Mouse (Mus musculus) stomach, embryonic 14.5 days (tissue): ENCODE data around the gene Il4ra. TPM values are rescaled to one million over a fixed set of nuclear protein-coding genes. Genes with fewer than 3 reads are reported as not detected.

ENCODE experiments used
- ATAC-seq: fragments of 200-750 bp; cut with Nextera tagmentation; 2 replicates; pipeline ENCODE4 v1.8.0; 2017; ENCODE audit warnings: low read depth, moderate TSS enrichment; ENCODE audit not compliant: insufficient number of reproducible peaks, insufficient read depth, low FRiP score
- H3K27ac ChIP-seq: fragments of 300-500 bp; sonication (generic); 2 replicates; pipeline ENCODE4 v1.5.1; 2014; ENCODE audit warnings: mild to moderate bottlenecking, low read length, moderate library complexity, mixed read lengths
- H3K27me3 ChIP-seq: fragments of 300-500 bp; sonication (generic); 2 replicates; pipeline ENCODE4 v1.6.1; 2014; ENCODE audit warnings: low read length, control low read depth, mixed read lengths; ENCODE audit not compliant: control insufficient read depth, insufficient read depth
- H3K36me3 ChIP-seq: fragments of 300-500 bp; sonication (generic); 2 replicates; pipeline ENCODE4 v1.6.1; 2014; ENCODE audit warnings: mild to moderate bottlenecking, control low read depth, low read length, moderate library complexity, mixed read lengths; ENCODE audit not compliant: control insufficient read depth, insufficient read depth
- H3K4me1 ChIP-seq: fragments of 300-500 bp; sonication (generic); 2 replicates; pipeline ENCODE4 v1.6.1; 2014; ENCODE audit warnings: low read length, control low read depth, mixed read lengths; ENCODE audit not compliant: control insufficient read depth, insufficient read depth
- H3K4me2 ChIP-seq: fragments of 300-500 bp; sonication (generic); replicated peaks from 2 replicates; pipeline ENCODE4 v1.6.1; 2014; ENCODE audit warnings: low read depth, low read length, control low read depth
- H3K4me3 ChIP-seq: fragments of 300-500 bp; sonication (generic); 2 replicates; pipeline ENCODE4 v1.5.1; 2014; ENCODE audit warnings: low read depth, low read length, control low read depth
- H3K9ac ChIP-seq: fragments of 300-500 bp; sonication (generic); replicated peaks from 2 replicates; pipeline ENCODE4 v1.6.1; 2014; ENCODE audit warnings: low read depth, mild to moderate bottlenecking, control low read depth, low read length, moderate library complexity, mixed read lengths
- H3K9me3 ChIP-seq: fragments of 300-500 bp; sonication (generic); 2 replicates; pipeline ENCODE4 v1.6.1; 2016; ENCODE audit warnings: low read depth, low read length, control low read depth; ENCODE audit not compliant: control insufficient read depth
- WGBS: fragments of 180-500 bp; shearing (Covaris S2); extraction: QIAGEN DNeasy Blood & Tissue Kit; methylation state at CpG from one replicate; pipeline ENCODE4 v1.1.7; 2014; 5-methylcytosine and 5-hydroxymethylcytosine counted together
- polyA plus RNA-seq: library from polyadenylated mRNA; unstranded; fragments of >200 nt; fragmentation: Nextera tagmentation; extraction: Ambion mirVana; gene quantifications from 2 replicates; pipeline ENCODE4 v1.2.1, GENCODE M21; 2014

Il4ra gene
- polyA plus RNA-seq, 1 experiment from 2014 or later = 6.3 TPM

DNA sequence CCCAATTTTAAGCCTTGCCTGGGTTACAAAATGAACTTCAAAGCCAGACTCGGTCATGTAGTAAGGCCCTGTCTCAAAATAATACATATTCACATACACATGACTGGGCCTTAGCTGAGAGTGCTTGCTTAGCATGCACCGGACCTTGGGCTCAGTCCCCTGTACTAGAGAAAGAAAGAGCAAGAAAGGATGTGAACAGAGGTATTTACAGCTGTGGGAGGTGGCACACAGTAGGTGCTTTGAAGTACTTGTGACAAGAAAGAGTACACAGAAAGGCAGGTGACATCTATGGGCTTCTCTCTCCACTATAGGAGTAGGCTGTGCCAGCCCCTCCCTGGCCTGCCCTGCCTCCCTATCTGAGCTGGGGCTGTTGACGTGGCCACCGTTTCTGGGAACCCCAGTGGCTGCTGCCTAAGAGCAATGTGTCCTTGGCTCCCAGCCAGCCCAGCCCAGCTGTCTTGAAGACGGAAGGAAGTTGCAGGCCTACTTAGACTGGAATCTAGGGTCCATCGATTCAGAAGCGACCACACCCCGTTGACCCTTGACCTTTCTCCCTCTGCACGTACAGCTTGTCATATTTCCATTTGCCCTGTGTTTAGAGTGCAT is 9.3 kb downstream of the Il4ra start:
- no peak overlapping the region for H3K4me3 ChIP-seq
- H3K4me1 ChIP-seq = peaks cover 8% of the 10 kb centered on the region
- H3K27ac ChIP-seq = no peak overlapping the region
- H3K27me3 ChIP-seq = no peaks in the 10 kb centered on the region
- H3K36me3 ChIP-seq = no peaks in the 10 kb centered on the region
- H3K9ac ChIP-seq = no peak overlapping the region
- no peak overlapping the region for H3K4me2 ChIP-seq
- no peaks in the 10 kb centered on the region for H3K9me3 ChIP-seq
- 37% methylated on average over 9 of the region's 9 CpGs for WGBS
- ATAC-seq = peak; percentile 71; the same call in 1 of the 2 replicates

DNA sequence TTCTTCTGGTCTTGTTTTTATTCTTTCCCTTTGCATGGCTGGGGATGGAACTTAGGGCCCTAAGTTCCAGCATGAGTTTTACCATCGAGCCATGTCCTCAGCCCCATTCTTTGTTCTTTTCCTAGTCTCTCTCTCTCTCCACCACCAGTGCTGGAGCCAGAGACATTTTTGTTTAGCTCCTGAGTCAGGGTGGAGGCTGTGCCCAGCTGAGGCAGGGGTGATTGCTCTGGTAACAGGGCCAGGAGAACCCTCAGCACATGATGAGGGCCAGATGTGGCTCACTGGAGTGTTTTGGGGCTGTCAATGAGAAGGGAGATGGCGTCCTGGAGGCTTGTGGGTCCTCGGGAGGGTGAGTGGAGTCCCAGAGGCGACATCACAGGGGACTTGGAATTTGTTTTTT is 10.5 kb downstream of the Il4ra start:
- Histone ChIP-seq H3K9me3 (no peaks in the 10 kb centered on the region), H3K36me3 (no peaks in the 10 kb centered on the region), H3K4me2 (no peak overlapping the region), H3K4me3 (no peak overlapping the region), H3K4me1 (peaks cover 10% of the 10 kb centered on the region), H3K27me3 (no peaks in the 10 kb centered on the region), H3K9ac (no peak overlapping the region), H3K27ac (no peak overlapping the region)
- 54% methylated on average over 4 of the region's 4 CpGs for WGBS
- ATAC-seq = no peak

DNA sequence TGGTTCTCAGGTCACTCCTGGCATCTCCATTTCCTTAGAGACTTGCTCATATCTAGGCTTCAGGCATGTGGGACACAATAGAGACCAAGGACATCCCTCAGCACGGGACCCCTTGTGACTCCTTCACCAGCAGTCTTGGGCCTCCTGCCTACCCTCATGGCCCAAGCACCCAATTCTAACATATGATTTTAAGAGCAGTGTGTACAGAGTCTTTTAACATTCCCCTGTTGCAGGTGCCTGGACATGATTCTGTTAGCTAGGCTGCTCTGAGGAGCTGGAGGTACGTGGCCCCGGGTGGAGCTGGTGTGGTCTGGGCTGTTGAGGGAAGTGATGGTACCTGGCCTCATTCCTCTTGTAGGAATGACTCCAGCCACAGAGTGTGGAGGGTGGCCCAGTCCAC is 11.2 kb downstream of the Il4ra start:
- H3K4me1 ChIP-seq = peaks cover 10% of the 10 kb centered on the region
- H3K9ac ChIP-seq = no peak overlapping the region
- H3K4me3 ChIP-seq = no peak overlapping the region
- WGBS = 77% methylated on average over 3 of the region's 3 CpGs
- H3K27me3 ChIP-seq = no peaks in the 10 kb centered on the region
- no peak for ATAC-seq
- H3K4me2 ChIP-seq = no peak overlapping the region
- H3K27ac ChIP-seq = no peak overlapping the region
- no peaks in the 10 kb centered on the region for H3K9me3 ChIP-seq
- no peaks in the 10 kb centered on the region for H3K36me3 ChIP-seq

DNA sequence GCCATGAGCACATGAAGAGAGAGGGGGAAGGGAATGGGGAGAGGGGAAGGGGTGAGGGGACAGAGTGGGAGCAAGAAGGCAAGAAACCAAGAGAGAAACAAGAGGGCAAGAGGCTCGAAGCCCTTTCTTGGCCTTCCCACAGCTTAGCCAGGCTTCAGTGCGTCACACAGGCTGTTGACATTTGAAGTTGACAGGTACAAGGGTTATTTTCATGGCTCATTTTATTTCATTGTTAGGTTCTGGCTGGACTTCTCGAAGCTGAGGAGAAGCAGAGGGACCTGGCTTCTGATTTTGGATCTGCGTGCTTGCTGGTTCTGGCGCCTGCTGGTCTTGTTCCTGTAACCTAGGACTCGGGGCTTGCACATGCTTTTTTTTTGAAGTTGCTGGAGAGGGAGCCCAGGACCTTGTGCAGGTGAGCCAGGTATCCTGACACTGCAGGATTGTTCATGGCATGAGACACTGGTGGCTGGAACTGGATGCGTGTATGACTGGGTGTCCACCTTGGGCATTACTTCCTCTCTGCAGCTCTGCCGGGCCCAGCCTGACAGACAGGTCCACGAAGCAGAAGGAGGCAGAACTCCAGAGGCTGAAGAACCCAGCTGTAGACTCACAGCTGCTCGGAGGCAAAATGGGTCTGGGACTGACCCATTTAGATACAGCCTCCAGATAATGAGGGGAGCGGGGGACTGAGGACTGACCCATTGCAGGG is 12.6 kb downstream of the Il4ra start:
- no peaks in the 10 kb centered on the region for H3K36me3 ChIP-seq
- H3K9me3 ChIP-seq = no peaks in the 10 kb centered on the region
- no peak overlapping the region for H3K27ac ChIP-seq
- H3K4me1 ChIP-seq = peaks cover 10% of the 10 kb centered on the region
- H3K9ac ChIP-seq = no peak overlapping the region
- WGBS = 74% methylated on average over 11 of the region's 11 CpGs
- no peak overlapping the region for H3K4me3 ChIP-seq
- H3K27me3 ChIP-seq = no peaks in the 10 kb centered on the region
- H3K4me2 ChIP-seq = no peak overlapping the region
- ATAC-seq = no peak

DNA sequence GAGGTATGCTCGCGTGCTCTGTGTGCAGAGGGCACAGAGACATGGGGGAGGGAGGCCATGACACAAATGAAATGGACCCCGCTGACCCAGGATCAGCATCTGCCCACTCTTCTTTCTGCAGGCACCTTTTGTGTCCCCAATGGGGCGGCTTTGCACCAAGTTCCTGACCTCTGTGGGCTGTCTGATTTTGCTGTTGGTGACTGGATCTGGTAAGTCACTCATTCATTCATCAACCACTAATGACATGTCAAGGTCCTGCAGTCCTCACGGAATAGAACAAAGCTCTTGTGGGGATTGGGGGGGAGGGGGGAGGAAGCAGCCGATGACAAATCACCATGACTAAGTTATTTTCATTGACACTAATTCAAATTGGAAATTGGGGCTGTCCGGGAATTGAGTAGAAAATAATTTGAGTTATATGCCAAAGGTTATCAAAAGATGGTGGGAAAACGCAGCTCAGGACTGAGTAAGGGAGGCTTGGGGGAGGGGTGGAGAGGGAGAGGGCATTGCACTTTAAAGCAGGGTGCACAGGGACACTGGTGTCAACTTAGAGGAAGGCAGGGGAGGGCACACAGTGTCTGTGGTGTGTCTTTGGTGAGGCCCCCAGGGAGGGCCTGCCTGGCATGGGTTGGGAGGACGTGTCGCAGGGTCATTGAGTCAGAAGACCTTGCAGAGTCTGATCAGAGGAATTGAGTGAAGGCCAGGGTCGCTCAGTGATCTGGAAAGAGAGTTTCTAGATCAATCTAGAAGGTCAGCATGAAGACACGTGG is 13.8 kb downstream of the Il4ra start:
- Histone ChIP-seq H3K4me2 (no peak overlapping the region), H3K4me1 (peaks cover 10% of the 10 kb centered on the region), H3K9ac (no peak overlapping the region), H3K4me3 (no peak overlapping the region), H3K27me3 (no peaks in the 10 kb centered on the region), H3K36me3 (no peaks in the 10 kb centered on the region), H3K9me3 (no peaks in the 10 kb centered on the region), H3K27ac (no peak overlapping the region)
- whole genome bisulfite sequencing = 55% methylated on average over 12 of the region's 12 CpGs
- no peak for ATAC-seq

DNA sequence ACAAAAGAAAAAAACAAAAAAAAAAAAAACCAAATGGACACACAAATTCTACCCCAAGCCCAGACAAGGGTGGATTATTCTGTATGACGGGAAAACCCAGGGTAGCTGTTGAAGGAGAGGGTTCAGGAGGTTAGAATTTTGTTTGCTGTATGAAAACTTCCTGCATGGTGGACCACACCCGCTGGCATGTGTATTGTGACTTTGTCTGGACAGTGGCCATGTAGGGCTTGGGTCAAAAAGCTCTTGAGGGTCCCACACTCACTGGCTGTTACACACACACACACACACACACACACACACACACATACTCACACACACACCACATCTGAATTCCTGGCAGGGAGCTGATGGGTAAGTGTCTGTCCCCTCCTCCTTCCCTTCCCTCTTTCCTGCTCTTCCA is 14.5 kb downstream of the Il4ra start:
- Histone ChIP-seq H3K4me3 (no peak overlapping the region), H3K36me3 (no peaks in the 10 kb centered on the region), H3K27me3 (no peaks in the 10 kb centered on the region), H3K9me3 (no peaks in the 10 kb centered on the region), H3K27ac (no peak overlapping the region), H3K4me2 (no peak overlapping the region), H3K4me1 (peaks cover 4% of the 10 kb centered on the region), H3K9ac (no peak overlapping the region)
- no peak for ATAC-seq
- 59% methylated on average over 2 of the region's 2 CpGs for WGBS

DNA sequence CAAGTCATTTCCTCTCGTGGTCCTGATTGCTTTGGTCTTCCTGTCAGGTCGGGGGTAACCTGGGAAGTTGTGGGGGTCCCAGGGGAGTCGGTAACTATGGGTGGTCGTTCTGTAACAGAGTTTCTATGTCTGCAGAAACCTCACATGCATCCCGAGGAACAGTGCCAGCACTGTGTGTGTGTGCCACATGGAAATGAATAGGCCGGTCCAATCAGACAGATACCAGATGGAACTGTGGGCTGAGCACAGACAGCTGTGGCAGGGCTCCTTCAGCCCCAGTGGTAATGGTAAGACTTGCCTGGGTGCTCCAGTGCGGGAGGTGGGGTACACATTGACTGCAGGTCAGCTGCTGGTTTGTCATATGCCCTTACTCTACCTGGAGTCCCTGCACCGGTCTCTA is 17.0 kb downstream of the Il4ra start:
- WGBS = 83% methylated on average over 8 of the region's 8 CpGs
- ATAC-seq = no peak
- H3K4me2 ChIP-seq = no peak overlapping the region
- H3K9ac ChIP-seq = no peak overlapping the region
- H3K4me1 ChIP-seq = peaks cover 3% of the 10 kb centered on the region; the same call in 1 of the 2 replicates
- no peaks in the 10 kb centered on the region for H3K36me3 ChIP-seq
- no peak overlapping the region for H3K27ac ChIP-seq
- H3K4me3 ChIP-seq = no peak overlapping the region
- H3K9me3 ChIP-seq = no peaks in the 10 kb centered on the region
- no peaks in the 10 kb centered on the region for H3K27me3 ChIP-seq

DNA sequence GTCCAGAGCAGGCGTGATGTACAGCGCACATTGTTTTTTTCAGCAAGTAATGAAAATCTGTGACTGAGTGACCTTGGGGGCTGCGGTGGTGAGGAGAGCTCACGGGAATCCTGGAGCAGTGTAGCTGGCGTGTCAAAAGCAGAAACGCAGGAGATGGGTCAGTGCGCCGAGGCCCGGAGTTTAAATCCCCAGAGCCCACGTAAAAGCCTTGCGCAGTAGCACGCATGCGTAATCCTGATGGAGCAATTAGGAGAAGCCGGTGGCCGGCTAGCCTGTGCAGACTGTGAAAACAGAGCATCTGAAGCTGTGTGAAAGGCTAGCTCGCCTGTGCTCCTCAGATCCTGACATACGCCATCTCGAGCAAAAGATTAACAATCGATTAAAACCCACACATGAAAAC is 20.0 kb downstream of the Il4ra start:
- H3K4me1 ChIP-seq = peaks cover 3% of the 10 kb centered on the region; the same call in 1 of the 2 replicates
- 71% methylated on average over 19 of the region's 19 CpGs for WGBS
- no peaks in the 10 kb centered on the region for H3K9me3 ChIP-seq
- no peak overlapping the region for H3K4me3 ChIP-seq
- H3K36me3 ChIP-seq = no peaks in the 10 kb centered on the region; the same call in none of the 2 replicates
- H3K9ac ChIP-seq = no peak overlapping the region
- H3K27me3 ChIP-seq = no peaks in the 10 kb centered on the region
- H3K27ac ChIP-seq = no peak overlapping the region
- no peak for ATAC-seq
- no peak overlapping the region for H3K4me2 ChIP-seq
